16 mouse cellular contexts compared by ENCODE assay signal in genomic region chr5:136782600-136782999, GRCm38 (mm10).
DNase-seq lines count a peak whose midpoint lies in the region; ATAC-seq and TF ChIP-seq lines count a peak whose summit lies in the region.
"Had no signal": no experiment of that assay in that cellular context is flagged by ENCODE, and none has a peak within 500 bp of the region (broad histone marks: within the 10 kb centered on the region; RNA-seq: fewer than 3 reads in every experiment).

No protein-coding gene starts in this region.

- no peak for ATAC-seq in intestine, embryonic 15.5 days
- ATAC-seq in intestine, postnatal 0 days, result no peak
- no peak for ATAC-seq in stomach, embryonic 16.5 days (ENCODE audit: insufficient read depth, low FRiP score)
- no peak for ATAC-seq in stomach, postnatal 0 days (ENCODE audit: low FRiP score, low TSS enrichment)
- ATAC-seq in neural tube, embryonic 15.5 days (ENCODE audit: low FRiP score), result no peak

- no peaks in the 10 kb centered on the region for H3K9me3 ChIP-seq in heart, embryonic 10.5 days
- H3K9me3 ChIP-seq in intestine, embryonic 15.5 days, result no peaks in the 10 kb centered on the region
- no peaks in the 10 kb centered on the region for H3K9me3 ChIP-seq in intestine, postnatal 0 days (ENCODE audit: control insufficient read depth)
- H3K9me3 ChIP-seq in stomach, embryonic 16.5 days (replicated peaks; ENCODE audit: control insufficient read depth, low read length), result no peaks in the 10 kb centered on the region
- H3K9me3 ChIP-seq in stomach, postnatal 0 days (ENCODE audit: control insufficient read depth, low read length), result no peaks in the 10 kb centered on the region
- no peaks in the 10 kb centered on the region for H3K9me3 ChIP-seq in neural tube, embryonic 15.5 days (replicated peaks)
- H3K9me3 ChIP-seq: forebrain, embryonic 10.5 days had no signal

- intact Hi-C loops in heart, postnatal 25 days (cut with DNase I), result no loop called here

- DNase-seq in heart, embryonic 10.5 days (ENCODE audit: low spot score), result no peak
- DNase-seq in heart, postnatal 25 days (ENCODE audit: low spot score), result no peak
- DNase-seq in stomach, postnatal 0 days (ENCODE audit: low spot score), result no peak
- no peak for DNase-seq in cerebellum, postnatal 25 days
- DNase-seq: adrenal gland, postnatal 14 days; cerebellum, postnatal 14 days; heart, adult 2 months; kidney, adult 18-20 months; liver; lung, postnatal 14 days had no signal

- WGBS in heart, embryonic 10.5 days, result 48% methylated on average over 13 of the region's 13 CpGs
- WGBS in intestine, embryonic 15.5 days, result 52% methylated on average over 13 of the region's 13 CpGs
- 53% methylated on average over 13 of the region's 13 CpGs for WGBS in intestine, postnatal 0 days
- WGBS in stomach, embryonic 16.5 days, result 59% methylated on average over 13 of the region's 13 CpGs
- WGBS in stomach, postnatal 0 days, result 56% methylated on average over 13 of the region's 13 CpGs
- 65% methylated on average over 13 of the region's 13 CpGs for WGBS in neural tube, embryonic 15.5 days

- H3K36me3 ChIP-seq in heart, embryonic 10.5 days, result 0 out of 2 replicates have a peak, but pooled peaks cover 3% of the 10 kb centered on the region
- no peaks in the 10 kb centered on the region for H3K36me3 ChIP-seq in intestine, embryonic 15.5 days
- no peaks in the 10 kb centered on the region for H3K36me3 ChIP-seq in intestine, postnatal 0 days (ENCODE audit: control insufficient read depth, insufficient read depth)
- H3K36me3 ChIP-seq in stomach, embryonic 16.5 days (ENCODE audit: control insufficient read depth, insufficient read depth, low read length), result no peaks in the 10 kb centered on the region
- no peaks in the 10 kb centered on the region for H3K36me3 ChIP-seq in stomach, postnatal 0 days (ENCODE audit: control insufficient read depth, insufficient read depth, low read length)
- no peaks in the 10 kb centered on the region for H3K36me3 ChIP-seq in neural tube, embryonic 15.5 days
- H3K36me3 ChIP-seq: forebrain, embryonic 10.5 days had no signal

- no peak overlapping the region for H3K27ac ChIP-seq in heart, embryonic 10.5 days
- no peak overlapping the region for H3K27ac ChIP-seq in intestine, embryonic 15.5 days
- H3K27ac ChIP-seq in intestine, postnatal 0 days (ENCODE audit: low read depth, low read length), result no peak overlapping the region
- H3K27ac ChIP-seq in stomach, embryonic 16.5 days (ENCODE audit: low read length), result no peak overlapping the region
- H3K27ac ChIP-seq in stomach, postnatal 0 days (replicated peaks), result no peak overlapping the region
- no peak overlapping the region for H3K27ac ChIP-seq in neural tube, embryonic 15.5 days (replicated peaks)
- H3K27ac ChIP-seq: forebrain, embryonic 10.5 days; heart, adult 2 months; layer of hippocampus, adult 2 months had no signal

- no peaks in the 10 kb centered on the region; the same call in 1 of the 2 replicates for H3K27me3 ChIP-seq in heart, embryonic 10.5 days (ENCODE audit: insufficient read depth, poor library complexity, severe bottlenecking)
- no peaks in the 10 kb centered on the region for H3K27me3 ChIP-seq in intestine, embryonic 15.5 days (replicated peaks)
- no peaks in the 10 kb centered on the region for H3K27me3 ChIP-seq in intestine, postnatal 0 days (replicated peaks; ENCODE audit: control insufficient read depth, insufficient read depth, low read length)
- H3K27me3 ChIP-seq in stomach, embryonic 16.5 days (ENCODE audit: control insufficient read depth, insufficient read depth, low read length), result no peaks in the 10 kb centered on the region
- no peaks in the 10 kb centered on the region for H3K27me3 ChIP-seq in stomach, postnatal 0 days (ENCODE audit: control insufficient read depth, insufficient read depth, low read length)
- H3K27me3 ChIP-seq in neural tube, embryonic 15.5 days (replicated peaks), result no peaks in the 10 kb centered on the region

- peak overlapping the region; percentile 38 for H3K4me2 ChIP-seq in intestine, embryonic 15.5 days (replicated peaks)
- no peak overlapping the region; the same call in 1 of the 2 replicates for H3K4me2 ChIP-seq in intestine, postnatal 0 days (replicated peaks; ENCODE audit: low read depth)
- peak overlapping the region; percentile 25; the same call in 1 of the 2 replicates for H3K4me2 ChIP-seq in stomach, embryonic 16.5 days (ENCODE audit: low read depth, low read length)
- no peak overlapping the region for H3K4me2 ChIP-seq in stomach, postnatal 0 days (replicated peaks; ENCODE audit: low read depth)
- H3K4me2 ChIP-seq in neural tube, embryonic 15.5 days, result peak overlapping the region; percentile 28; the same call in 1 of the 2 replicates

- H3K9ac ChIP-seq in intestine, embryonic 15.5 days, result no peak overlapping the region
- H3K9ac ChIP-seq in intestine, postnatal 0 days (ENCODE audit: low read depth, low read length), result no peak overlapping the region
- H3K9ac ChIP-seq in stomach, embryonic 16.5 days (ENCODE audit: low read length), result no peak overlapping the region
- H3K9ac ChIP-seq in stomach, postnatal 0 days (ENCODE audit: low read length), result no peak overlapping the region
- no peak overlapping the region for H3K9ac ChIP-seq in neural tube, embryonic 15.5 days (replicated peaks)

- TF ChIP-seq EP300 in stomach, postnatal 0 days (optimal IDR thresholded peaks at IDR 0.05), result no peak

- H3K4me1 ChIP-seq in heart, embryonic 10.5 days, result 0 out of 2 replicates have a peak, but pooled peaks cover 4% of the 10 kb centered on the region
- no peaks in the 10 kb centered on the region for H3K4me1 ChIP-seq in intestine, embryonic 15.5 days (replicated peaks)
- H3K4me1 ChIP-seq in intestine, postnatal 0 days (replicated peaks; ENCODE audit: control insufficient read depth, insufficient read depth, low read length), result no peaks in the 10 kb centered on the region
- no peaks in the 10 kb centered on the region for H3K4me1 ChIP-seq in stomach, embryonic 16.5 days (ENCODE audit: control insufficient read depth, insufficient read depth, low read length)
- no peaks in the 10 kb centered on the region for H3K4me1 ChIP-seq in stomach, postnatal 0 days (replicated peaks; ENCODE audit: control insufficient read depth, insufficient read depth)
- no peaks in the 10 kb centered on the region for H3K4me1 ChIP-seq in neural tube, embryonic 15.5 days
- H3K4me1 ChIP-seq: forebrain, embryonic 10.5 days had no signal

- H3K4me3 ChIP-seq in heart, embryonic 10.5 days, result peak overlapping the region; percentile 25
- no peak overlapping the region for H3K4me3 ChIP-seq in intestine, embryonic 15.5 days (replicated peaks)
- no peak overlapping the region for H3K4me3 ChIP-seq in intestine, postnatal 0 days (ENCODE audit: low read depth, low read length)
- H3K4me3 ChIP-seq in stomach, embryonic 16.5 days (replicated peaks; ENCODE audit: low read length), result no peak overlapping the region
- no peak overlapping the region for H3K4me3 ChIP-seq in stomach, postnatal 0 days (ENCODE audit: low read depth, low read length)
- no peak overlapping the region for H3K4me3 ChIP-seq in neural tube, embryonic 15.5 days (replicated peaks)
- H3K4me3 ChIP-seq: forebrain, embryonic 10.5 days; heart, adult 2 months; layer of hippocampus, adult 2 months had no signal

- TF ChIP-seq CTCF in intestine, postnatal 0 days (IDR thresholded peaks at IDR 0.05; ENCODE audit: low read depth), result no peak
- no peak for TF ChIP-seq CTCF in stomach, postnatal 0 days (IDR thresholded peaks at IDR 0.05; ENCODE audit: low read depth)

Comparison
In these comparisons a context has a peak if more than half of its experiments do, and no peak if none do; other contexts are left out.
1. H3K4me2 ChIP-seq: peak in intestine, embryonic 15.5 days (single experiment), stomach, embryonic 16.5 days (single experiment) and neural tube, embryonic 15.5 days (single experiment); none in intestine, postnatal 0 days (single experiment) and stomach, postnatal 0 days (single experiment).